Mouse (Mus musculus): ENCODE measurements around the gene Sipa1l2.

The Sipa1l2 gene

DNA sequence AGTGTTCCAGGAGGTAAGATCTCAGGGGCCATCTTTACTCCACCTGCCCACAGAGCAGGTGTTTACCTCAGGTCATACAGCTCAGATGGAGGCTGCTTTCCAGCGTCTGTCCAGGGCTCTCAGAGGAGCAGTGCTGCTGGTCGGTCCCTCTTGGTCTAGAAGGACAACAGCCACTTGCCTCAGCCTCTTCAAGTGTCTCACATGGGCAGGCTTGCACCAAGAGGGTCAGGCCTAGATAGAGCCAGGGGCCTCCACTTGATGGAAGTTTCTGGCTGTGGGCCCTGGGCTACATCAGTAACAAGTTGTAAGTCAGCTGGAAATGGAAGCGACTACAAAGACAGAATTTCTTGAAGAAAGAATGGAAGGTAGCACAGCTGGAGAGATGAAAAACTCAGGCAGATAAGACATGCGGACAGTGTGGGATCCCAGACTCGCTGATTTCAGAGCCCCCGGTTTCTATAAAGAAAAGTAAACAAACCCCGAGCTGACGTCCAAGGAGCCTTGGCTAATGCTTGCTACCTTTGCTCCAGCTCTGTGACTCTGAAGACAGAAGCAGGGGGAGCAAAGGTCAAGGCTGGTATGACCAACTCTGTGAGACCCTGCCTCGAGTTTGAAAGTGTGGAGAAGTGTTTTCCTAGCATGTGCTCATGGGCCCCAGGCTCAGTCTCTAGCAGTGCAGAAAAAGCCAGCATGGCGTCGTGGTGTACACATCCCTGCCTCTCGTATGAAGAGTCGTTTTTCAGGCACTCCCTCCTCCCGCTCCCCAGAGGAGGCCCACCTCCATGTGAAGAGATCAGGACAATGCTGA lies 58.5 kb downstream of the Sipa1l2 start:
- no peak for DNase-seq

DNA sequence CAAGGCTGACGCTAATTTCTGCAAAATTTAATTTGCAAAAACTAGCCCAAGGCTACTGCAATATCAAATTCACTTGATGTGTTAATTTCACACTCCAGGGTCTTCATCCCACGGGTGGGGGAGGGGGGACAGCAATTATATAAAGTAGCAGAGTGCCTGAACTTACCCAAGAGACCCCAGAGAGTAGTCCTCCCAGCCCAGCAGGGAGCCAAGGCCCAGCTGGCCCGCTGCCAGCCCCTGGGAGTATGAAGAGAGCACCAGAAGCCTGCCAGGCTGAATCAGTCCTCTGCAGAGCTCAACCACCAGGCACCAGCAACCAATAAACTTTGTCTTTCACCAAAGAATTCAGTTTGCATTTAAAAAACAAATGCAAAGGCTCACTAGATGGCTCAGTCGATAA lies 59.8 kb downstream of the Sipa1l2 start:
- DNase-seq: no peak

DNA sequence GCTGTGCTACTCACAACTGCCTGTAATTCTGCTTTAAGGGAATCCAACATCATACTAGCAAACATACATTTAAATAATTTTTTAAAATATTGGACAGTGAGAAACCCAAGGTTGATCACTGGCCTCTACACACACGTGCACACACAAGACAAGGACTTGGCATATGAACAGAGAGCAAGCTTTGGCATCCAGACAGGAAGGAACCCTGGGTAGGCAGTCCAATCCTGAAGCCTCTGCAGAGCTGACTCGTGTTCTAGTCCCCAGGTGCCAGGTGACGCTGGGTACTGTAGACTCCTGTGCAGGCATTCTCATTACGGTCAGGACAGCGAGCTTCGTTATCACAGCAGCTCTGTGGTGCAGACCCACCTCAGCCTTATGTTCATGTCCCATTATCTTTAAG lies 60.4 kb downstream of the Sipa1l2 start:
- DNase-seq: no peak

DNA sequence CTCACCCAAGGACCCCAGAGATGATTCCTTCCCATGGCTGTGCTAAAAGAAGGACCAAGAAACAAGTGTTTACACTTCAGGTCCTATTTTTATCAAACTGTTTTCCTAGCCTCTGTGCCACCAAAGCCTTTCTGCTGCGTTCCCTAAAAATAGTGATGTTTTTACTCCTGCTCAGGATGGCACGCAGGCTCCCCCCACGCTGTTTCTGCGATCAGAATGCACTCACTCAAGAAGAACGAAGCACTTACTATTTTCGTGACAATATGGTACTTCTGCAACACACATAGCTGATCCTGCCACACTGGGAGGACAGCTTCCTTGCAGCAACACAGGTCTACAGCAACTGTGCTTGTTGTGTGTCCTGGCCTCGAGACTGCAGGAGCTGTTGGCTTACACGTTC lies 62.3 kb downstream of the Sipa1l2 start:
- no peak for DNase-seq

DNA sequence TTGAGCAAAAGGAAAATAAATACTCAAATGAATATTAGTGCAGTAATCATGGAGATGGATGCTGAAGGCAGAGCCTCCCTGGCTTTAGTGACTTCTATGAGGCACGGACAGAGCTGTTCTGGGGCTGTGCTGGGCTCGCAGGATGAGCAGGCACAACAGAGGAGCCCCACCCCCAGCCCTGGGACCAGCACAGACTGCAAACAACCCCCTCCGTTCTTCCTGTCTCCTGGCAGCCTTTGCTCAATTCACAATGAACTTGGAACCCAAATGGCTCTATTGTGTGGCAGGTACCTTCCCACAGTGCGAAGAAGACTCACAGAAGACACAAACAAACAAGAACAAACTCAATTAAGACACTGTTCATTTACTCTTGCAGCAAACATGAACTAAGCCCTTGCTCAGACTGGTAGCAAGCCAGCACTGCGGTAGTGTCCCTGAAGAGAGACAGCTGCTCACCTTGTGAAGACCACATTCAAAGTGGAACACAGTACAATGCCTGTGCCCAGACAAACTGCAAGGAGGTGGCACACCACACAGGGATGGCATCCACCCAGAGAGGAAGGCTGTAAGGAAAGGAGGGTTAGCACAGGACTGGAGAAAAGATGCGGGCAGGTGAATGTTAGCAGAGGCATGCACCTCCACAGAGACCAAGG lies 64.9 kb downstream of the Sipa1l2 start:
- no peak for DNase-seq

DNA sequence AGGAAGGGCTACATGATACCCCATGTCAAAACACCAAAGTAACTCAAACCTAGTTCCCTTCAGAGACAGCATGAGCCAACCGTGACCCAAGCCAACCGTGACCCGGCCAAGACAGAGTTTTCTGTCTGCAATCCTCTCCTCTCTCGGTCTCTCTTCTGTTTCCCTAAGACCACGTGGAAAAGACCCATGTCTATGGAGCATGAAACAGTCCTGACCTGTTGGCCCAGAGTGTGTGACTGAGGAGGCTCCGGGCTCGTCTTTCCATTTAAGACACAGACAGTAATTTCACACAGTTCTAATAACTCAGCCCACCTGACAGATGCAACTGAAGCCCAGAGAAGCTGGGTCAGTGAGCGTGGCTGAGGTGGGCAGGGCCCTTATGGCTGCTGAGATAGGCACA lies 65.8 kb downstream of the Sipa1l2 start:
- DNase-seq: no peak

DNA sequence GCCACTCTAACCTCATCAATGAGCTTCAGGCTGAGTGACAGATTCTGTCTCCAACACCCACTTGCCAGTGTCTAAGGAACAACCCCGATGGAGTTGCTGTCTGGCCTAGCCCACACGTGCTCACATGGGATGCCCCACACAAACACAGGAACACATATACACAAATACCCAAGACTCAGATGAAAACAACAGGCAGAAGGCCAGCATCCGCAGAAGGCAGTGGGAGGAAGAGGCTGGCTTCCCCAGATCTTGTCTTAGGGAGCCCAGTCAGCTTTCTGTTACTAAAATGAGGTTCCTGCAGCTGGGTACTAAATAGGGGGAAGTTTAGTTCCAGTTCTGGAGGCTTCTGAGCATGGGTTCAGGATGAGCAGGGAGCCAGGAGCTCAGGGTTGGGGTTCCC lies 66.8 kb downstream of the Sipa1l2 start:
- DNase-seq: no peak

DNA sequence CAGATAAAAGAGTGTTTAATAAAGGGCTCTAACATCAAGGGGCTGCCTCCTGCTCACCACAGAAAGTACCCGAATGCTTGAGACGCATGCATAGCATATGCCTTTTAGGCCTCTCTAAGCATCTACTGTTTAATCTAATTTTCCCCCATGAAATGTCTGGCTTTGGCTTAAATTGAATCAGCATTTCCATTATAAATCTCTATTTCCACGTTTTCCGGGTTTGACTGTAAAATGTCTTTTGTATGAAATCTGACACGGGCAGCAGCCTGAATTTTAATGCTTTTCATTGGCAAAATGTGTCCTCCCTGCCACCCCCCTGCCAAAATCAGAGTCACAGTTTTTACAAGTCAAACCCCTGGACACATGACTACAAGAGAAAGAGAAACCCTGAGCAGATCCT lies 69.6 kb downstream of the Sipa1l2 start:
- no peak for DNase-seq

DNA sequence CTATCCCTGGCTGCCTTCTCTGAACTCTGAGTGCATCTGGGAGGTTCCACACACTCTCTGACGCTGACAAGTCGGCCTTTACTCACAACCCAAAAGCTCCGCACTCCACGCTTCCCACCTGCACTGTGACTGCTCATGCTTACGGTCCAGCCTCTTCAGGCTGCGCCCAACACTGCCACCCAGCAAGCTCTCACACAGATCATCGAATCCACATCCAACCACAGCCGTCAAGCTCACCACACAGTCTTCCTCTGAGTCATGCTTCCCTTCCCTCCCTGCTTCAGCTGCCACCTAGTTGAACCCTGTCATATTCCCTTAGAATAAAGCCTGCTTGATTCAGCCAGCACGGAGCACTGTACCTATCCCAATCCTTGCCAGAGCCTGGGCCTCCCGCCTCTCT lies 71.1 kb downstream of the Sipa1l2 start:
- DNase-seq: no peak

DNA sequence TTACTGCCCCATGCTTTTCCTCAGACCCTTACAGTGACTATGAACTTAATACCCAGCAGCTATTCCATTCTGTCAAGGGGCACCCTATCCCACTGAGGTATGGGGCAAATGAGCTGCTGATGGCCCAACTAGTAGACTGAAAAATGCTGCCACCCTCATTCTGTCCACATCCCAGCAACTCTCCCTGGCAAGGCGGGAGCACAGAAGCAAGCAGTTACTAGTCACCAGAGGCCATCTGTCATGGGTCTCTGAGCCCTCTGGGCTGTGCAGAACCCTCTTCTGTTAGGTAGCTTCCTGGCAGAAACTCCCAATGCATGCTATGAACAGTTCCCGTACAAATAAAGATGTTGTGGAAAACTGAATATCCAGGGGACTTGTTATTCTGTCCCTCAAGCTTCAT lies 74.1 kb downstream of the Sipa1l2 start:
- no peak for DNase-seq

DNA sequence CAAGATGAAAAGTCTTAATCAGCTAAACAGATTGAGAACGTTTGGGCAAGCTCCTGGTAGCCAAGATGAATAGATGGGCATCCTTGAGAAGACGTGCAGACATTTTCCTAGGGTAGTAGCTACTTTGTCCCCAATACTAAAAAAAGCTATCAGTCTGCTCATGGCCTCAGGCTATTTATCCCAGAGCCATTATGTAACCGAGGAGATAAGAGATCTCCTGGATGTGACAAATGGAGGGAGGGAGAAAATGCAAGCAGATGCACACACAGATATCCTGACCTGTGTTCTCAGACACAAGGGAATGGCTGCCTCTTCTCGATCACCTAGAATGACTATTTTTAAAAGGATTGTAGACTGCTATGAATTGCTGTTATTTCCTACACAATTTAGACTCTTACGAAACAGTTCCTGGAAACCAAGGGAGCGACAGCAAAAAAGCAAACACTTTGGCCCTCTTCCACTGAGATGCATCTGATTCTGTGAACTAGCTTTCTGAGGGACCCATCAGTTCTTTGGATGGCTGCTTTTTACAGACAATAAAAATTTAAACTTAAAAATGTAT lies 76.3 kb downstream of the Sipa1l2 start:
- DNase-seq: no peak

DNA sequence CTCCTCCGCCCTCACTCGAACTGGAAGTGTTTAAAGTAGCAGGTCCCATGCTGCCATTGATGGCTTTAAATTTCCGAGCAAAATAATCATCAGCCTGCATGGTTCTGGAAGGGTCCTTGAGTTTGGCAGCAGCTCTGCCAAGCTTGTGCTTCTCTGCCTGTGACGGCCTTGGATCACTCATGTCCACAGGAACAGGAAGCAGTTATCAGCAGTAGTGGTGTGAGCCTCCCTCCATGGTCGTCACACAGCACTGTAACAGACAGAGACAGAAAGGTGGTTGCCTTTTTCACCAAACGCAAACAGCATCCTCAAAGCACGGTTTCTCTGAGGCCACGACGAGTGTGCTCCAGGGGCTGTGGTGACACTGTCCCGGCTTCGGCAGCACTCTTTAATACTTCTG lies 77.2 kb downstream of the Sipa1l2 start:
- no peak for DNase-seq

DNA sequence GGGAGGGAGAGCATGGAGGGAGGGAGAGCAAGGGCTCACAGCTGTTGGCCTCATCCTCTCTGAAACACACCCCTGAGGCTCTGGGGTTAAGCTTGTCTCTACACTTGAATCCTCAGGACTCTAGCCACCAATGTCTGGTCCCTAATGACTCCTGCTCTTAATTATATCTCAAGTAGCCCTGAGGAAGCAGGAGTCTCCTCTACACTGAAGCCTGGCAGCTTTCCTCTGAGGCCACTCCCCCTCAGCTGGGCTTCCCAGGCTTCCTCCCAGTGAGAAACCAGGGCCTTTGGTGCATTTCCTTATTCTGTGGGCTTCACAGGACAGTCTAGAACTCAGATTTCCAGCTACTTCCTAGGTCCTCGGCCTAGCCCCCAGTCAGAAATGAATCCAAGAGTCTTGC lies 80.9 kb downstream of the Sipa1l2 start:
- DNase-seq: no peak

DNA sequence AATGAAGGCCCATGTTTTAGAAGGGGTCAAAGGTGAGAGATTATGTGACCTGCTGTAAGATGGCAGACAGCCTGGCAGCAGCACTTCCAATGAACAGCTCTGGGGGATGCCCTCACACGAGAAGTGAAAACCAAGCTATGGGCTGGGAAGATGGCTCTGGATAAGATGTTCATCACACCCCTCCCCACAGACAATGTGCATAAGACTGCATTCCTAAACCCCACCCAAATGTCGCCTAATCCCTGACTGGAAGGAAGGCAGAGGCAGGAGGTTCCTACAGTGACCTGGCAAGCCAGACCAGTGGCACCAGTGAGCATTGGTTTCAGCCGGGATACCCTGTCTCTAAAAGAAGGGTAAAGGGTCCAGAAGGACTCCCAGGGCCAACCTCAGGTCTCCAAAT lies 83.9 kb downstream of the Sipa1l2 start:
- DNase-seq: no peak

DNA sequence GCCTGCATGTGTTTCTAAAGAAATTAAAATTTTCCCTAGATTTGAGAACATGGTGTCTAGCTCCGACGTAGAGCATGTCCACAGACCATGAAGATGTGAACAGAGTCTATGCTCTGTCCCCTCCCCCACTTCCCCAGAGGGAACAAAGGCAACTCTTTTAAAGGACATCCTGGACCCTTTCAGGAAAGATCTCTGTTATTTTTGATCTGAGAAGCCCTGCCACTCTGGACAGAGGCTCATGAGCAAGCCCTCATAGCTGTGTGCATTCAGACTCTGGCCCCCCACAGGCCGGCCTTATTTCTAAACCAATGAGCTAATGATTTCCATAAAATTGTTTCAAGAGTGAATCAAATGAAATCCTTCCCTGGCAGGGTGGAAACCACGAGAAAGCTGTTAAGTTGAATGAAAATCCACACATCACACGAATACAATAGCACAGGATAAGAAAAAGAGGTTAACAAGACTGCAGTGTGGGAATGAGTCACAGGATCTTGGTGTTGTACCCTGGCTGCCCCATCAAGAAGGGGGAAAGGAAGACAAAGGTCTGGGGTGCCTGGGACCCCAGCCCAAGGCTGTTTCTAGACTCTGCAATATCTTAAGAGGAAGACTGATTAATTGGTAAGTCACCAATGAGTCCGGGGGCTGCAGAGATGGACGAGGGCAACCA lies 84.9 kb downstream of the Sipa1l2 start:
- DNase-seq: no peak

DNA sequence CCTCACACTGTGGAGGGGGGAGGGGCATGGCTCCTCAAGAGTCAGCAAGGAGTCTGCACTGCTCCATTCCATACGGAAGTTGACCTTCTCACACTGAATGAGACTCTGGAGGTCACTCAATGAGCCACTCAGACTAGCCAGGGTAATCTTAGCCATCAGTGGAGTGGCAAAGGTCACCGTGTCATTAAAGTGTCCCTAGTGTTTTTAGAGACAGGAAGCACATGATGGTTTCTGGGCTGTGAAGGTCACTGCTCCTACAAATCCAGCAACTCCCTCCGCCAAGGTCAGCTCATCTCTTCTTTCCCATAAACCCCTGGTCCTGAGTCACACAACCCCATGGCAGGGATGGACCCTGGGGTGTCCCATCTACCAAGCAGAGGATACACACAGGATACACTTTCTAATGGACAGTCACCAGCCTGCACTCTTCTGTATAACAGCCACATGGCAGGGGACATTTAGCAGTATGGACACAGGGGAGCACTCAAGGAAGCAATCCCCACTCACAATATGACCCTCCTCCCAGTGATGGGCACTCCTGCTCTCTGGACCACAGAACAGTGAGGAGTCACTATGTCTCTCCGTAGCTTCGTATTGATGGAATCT lies 87.0 kb downstream of the Sipa1l2 start:
- no peak for DNase-seq

DNA sequence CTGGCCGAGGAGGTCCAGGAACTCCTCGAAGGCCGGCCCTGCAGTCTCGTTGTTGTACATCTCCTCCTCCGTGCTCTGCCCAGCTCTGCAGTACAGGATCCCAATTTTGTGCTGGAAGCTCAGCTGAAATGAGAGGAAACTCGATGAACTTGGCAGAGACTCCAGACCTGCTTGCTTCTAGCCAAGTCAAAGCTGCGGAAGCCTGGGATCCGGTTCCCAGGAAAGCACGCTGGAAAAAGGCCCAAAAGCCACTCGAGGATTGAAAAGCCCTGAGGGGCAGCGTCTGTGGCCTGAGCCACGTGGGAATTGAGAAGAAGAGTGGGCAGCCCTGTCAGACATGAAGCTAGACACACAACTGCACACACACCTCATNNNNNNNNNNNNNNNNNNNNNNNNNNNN lies 94.7 kb downstream of the Sipa1l2 start:
- peak; percentile 30 for DNase-seq

DNA sequence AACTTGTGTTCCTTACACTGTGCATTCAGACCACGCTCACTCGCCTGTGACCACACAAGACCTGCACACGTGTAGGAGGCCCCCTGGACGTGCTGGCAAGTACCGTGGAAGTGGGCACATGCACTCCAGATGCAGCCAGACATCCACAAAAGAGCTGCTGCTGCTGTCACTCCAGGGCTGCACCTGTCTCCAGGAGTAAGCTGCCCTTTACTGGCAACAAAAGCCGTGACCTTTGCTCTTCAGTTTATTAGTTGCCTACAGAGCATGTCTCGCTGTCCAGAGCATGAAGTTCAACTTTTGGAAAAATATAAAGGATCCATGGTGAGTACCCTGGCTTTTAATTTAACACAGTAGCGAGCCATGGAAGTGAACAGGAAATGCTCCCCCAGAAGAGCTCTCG lies 98.2 kb downstream of the Sipa1l2 start:
- DNase-seq: peak; percentile 24

DNA sequence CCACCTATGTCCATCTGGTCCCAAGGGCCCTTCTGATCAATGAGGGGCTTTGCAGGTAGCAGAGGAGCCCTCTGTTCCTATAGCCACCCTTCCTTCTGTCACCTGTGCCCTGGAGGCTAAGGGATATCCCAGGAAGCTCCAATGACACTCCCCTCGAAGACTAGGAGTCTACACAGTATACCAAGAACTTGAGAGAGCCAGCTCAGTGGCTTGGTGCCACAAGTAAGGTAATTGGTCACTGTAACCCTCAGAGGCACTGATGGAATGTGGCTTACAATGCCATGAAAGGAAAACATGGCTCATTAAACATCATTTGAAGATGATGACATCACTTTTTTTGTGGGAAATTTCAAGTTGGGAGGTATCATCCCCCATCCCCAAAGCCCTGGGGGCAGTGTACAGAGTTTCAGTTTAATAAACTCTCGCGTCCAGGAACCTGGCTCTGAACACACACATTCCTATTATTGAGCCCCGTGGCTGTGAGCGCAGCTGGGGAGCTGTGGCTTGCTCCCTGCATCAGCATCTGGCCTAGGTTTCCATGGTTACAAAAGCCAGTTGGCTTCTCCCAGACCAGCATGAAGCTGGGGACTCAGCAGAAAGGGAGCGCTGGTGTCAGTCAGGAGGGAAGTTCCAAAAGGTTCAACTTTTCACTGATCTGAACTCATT lies 104.3 kb downstream of the Sipa1l2 start:
- peak; percentile 34 for DNase-seq

DNA sequence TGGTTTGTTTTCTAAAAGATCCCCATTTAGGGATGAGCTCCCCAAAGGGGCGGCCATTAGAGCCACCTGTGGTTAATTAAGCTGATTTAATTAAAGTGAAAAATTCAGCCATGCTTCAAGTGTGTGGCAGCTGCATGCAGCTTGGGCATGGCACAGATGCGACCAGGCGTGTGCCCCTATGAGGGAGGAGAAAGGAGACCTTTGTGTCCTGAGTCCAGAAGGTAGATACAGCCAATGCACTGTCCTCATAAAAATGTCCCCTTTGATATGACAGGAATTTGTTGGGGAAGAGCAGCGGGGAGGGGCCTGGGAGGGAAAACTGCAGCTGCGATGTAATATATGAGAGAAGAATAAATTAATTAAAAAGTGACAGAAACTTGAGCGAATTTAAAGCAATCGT lies 106.7 kb downstream of the Sipa1l2 start:
- DNase-seq: no peak

DNA sequence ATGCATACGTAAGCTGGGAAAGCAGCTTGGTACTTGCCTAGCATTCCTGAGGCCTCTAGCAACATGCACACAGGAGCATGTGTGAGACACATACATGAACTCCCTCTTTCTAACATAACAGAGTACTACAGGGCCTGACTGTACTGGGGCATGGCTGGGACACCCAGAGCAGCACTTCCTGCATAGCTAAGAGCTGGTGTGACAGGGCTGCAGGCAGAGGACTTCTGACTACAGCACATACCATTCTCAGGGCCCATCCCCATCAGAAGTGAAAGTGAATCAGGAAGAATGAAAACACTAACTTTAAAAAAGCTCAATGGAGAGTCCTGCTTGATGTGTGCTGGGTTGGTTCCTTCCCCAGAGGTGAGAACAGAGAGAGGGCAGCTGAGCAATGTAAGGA lies 108.1 kb downstream of the Sipa1l2 start:
- peak; percentile 19 for DNase-seq

DNA sequence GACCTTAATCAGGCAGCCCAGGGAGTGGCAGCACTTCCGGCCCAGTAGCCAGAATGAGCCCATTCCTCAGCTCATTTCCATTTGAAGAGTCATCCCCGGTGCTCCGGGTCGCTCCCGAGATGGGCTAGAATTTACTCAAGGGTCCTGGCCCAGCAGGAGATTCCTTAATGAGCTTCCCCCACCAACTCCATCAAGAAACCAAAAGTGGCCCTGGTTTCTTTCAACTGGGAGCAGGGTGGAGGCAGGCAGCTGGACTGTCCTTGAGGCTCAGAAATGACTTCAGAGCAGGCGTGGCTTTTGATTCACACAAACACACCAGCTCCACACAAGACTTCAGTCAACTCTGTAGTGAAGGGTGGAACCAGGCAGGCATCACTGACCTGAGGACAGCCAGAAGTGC lies 109.0 kb downstream of the Sipa1l2 start:
- DNase-seq: no peak

DNA sequence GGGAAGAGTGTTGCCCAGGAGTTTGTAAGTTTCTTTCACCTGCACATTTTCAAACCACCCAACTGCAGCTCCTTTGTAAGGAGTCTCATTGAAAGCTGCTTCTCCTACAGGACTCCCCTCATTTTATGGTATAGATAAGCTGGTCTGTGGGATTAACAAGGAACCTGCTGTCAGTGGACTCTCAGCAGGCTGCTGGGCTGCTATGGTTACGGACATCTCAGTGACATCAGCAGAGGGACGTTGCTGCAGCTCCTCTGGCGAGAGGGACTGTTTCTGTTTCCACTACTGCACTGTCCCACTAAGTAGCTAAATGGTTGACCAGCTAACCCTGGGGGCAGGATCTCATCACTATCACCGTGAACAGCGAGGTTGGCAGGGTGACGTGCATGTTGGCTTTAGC lies 120.6 kb downstream of the Sipa1l2 start:
- no peak for DNase-seq

Measured in kidney, adult 11 months (tissue).